Mouse (Mus musculus) small intestine, adult 2 months (tissue): ENCODE data around the gene Lrrc8e.

Experiments used
- CTCF ChIP-seq: fragments of 200-500 bp; IDR thresholded peaks from 2 replicates; pipeline ENCODE4 v1.5.1; 2012; ENCODE audit warnings: low read depth, mild to moderate bottlenecking, control low read depth, inconsistent platforms, low read length, moderate library complexity, mixed read lengths; ENCODE audit not compliant: insufficient replicate concordance, insufficient read length; ENCODE audit errors: extremely low read depth
- POLR2A ChIP-seq: fragments of 200-500 bp; IDR thresholded peaks from 2 replicates; pipeline ENCODE4 v1.6.1; 2012; ENCODE audit warnings: low read depth, mild to moderate bottlenecking, control low read depth, inconsistent platforms, low read length, moderate library complexity

GRCm38 (mm10) chr8:4259805-4260170 is 33.2 kb downstream of the Lrrc8e start:
- TF ChIP-seq POLR2A (no peak), CTCF (no peak)
